Mouse (Mus musculus) bone marrow macrophage, adult 2 months (primary cell): ENCODE measurements around the gene Nr4a3.

Experiments
- CTCF ChIP-seq: IDR thresholded peaks from 2 replicates; pipeline ENCODE4 v1.5.1; 2012; ENCODE audit warnings: low read depth, mild to moderate bottlenecking, low read length, moderate library complexity
- POLR2A ChIP-seq: IDR thresholded peaks from 2 replicates; pipeline ENCODE4 v1.6.1; 2012; ENCODE audit warnings: mild to moderate bottlenecking, low read depth, low read length, borderline replicate concordance

DNA sequence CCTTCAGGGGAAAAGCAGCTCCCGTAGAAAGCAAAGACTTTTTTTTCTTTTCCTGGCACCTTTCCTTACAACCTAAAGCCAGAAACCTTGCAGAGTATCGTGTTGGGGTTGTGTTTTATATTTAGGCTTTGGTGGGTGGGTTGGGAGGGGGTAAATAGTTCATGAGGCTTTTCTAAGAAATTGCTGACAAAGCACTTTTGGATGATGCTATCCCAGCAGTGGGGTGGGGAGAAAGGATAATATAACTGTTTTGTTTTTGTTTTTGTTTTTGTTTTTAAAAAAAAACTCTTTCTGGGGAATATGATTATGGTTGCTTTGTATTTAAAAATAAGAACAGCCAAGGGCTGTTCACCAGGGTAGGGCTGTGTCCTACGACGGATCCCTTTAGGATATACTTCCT lies 38.5 kb downstream of the Nr4a3 start:
- no peak for TF ChIP-seq POLR2A
- TF ChIP-seq CTCF = no peak
